Mouse (Mus musculus): ENCODE measurements around the gene Prr22.

GRCm38 (mm10) chr17:56789286-56789685 lies 19.2 kb downstream of the Prr22 start:
- TF ChIP-seq FLI1 (IDR thresholded peaks at IDR 0.05; ENCODE audit: low read length) (no peak), GATA1 (IDR thresholded peaks at IDR 0.05; ENCODE audit: borderline replicate concordance, low read length) (no peak)
